In the genomic region with DNA sequence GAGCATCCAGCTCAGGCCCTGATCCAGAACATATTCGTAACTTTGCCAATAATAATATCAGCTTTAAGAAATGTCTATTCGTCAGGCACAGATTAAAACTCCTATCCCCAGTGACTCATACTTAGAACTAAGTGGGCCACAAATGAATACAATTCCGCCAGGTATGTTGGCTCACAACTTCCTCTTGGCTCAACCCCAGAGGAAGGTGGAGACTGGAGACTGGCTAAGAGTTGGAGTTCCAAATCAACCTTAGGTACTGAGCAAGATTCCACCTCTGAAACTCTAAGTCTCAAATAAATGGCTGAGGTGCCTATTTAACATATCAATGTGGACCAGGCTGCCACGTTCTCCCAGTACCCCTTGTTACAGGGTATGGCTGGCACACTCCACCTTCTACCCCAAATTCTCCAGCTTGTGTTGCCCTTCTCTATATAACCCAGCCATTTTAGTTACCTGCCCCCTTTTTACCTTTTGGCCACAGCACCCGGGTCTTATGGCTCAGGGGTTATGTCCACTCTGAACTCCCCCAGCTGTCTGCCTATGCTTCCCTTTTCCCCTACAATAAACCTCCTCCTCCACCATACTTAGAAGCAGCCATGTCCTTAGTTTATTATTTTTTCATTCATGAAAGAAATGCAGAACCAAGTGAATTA, we compare ENCODE assay signal across 8 mouse cellular contexts. TPM values are rescaled to one million over a fixed set of nuclear protein-coding genes. Genes with fewer than 3 reads are reported as not detected.
DNase-seq lines count a peak whose midpoint lies in the region; ATAC-seq and TF ChIP-seq lines count a peak whose summit lies in the region.

No protein-coding gene starts in this region.

- H3K4me1 ChIP-seq in neural tube, embryonic 11.5 days (ENCODE audit: control insufficient read depth, insufficient read depth, low read length): no peaks in the 10 kb centered on the region
- no peaks in the 10 kb centered on the region for H3K4me1 ChIP-seq in limb, embryonic 14.5 days (ENCODE audit: control insufficient read depth, insufficient read depth, low read length)

- H3K9me3 ChIP-seq in neural tube, embryonic 11.5 days (ENCODE audit: control insufficient read depth, low read length): no peaks in the 10 kb centered on the region
- H3K9me3 ChIP-seq in limb, embryonic 14.5 days (ENCODE audit: control insufficient read depth, low read length): no peaks in the 10 kb centered on the region

- H3K4me3 ChIP-seq in neural tube, embryonic 11.5 days (ENCODE audit: low read depth, low read length): peak overlapping the region; percentile 49
- H3K4me3 ChIP-seq in limb, embryonic 14.5 days (replicated peaks; ENCODE audit: low read length): peak overlapping the region; percentile 58

- peaks cover 2% of the 10 kb centered on the region; the same call in 1 of the 2 replicates for H3K36me3 ChIP-seq in neural tube, embryonic 11.5 days (ENCODE audit: control insufficient read depth, insufficient read depth, low read length)
- peaks cover 21% of the 10 kb centered on the region for H3K36me3 ChIP-seq in limb, embryonic 14.5 days (ENCODE audit: control insufficient read depth, insufficient read depth, low read length)

- TF ChIP-seq POLR2A in limb, embryonic 14.5 days (IDR thresholded peaks at IDR 0.05; ENCODE audit: borderline replicate concordance, extremely low read depth, insufficient read depth, insufficient read length): no peak

- ATAC-seq in neural tube, embryonic 11.5 days (ENCODE audit: insufficient read depth, low FRiP score, low TSS enrichment): peak; percentile 15; the same call in 1 of the 2 replicates
- ATAC-seq in limb, embryonic 14.5 days (ENCODE audit: low FRiP score, low read depth): no peak

- peak overlapping the region; percentile 48 for H3K9ac ChIP-seq in neural tube, embryonic 11.5 days (ENCODE audit: low read length)
- H3K9ac ChIP-seq in limb, embryonic 14.5 days (ENCODE audit: low read depth, low read length, severe bottlenecking): peak overlapping the region; percentile 69

- H3K4me2 ChIP-seq in neural tube, embryonic 11.5 days (ENCODE audit: low read depth): peak overlapping the region; percentile 49
- H3K4me2 ChIP-seq in limb, embryonic 14.5 days (replicated peaks; ENCODE audit: low read depth, low read length, severe bottlenecking): peak overlapping the region; percentile 50

- no peak for DNase-seq in neural tube, embryonic 11.5 days (ENCODE audit: low spot score)
- no peak for DNase-seq in neural tube, embryonic 10.5 days (ENCODE audit: extremely low spot score, low spot score)
- DNase-seq in c-Kit-negative CD71-positive TER-119-positive erythroid progenitor cells, embryonic 14.5 days (ENCODE audit: low read depth, low spot score): peak; percentile 4
- DNase-seq in gonadal fat pad, adult 2 months (ENCODE audit: low read depth): peak; percentile 59
- no peak for DNase-seq in limb, embryonic 14.5 days (ENCODE audit: low spot score)
- peak; percentile 35 for DNase-seq in naive thymus-derived CD4-positive, alpha-beta T cell, adult 2 months (ENCODE audit: low read depth)
- DNase-seq in right cerebral cortex, postnatal 14 days: no peak
- DNase-seq in left cerebral cortex, adult 9 months (ENCODE audit: low spot score in 2 of 2): no peak

- no peaks in the 10 kb centered on the region for H3K27me3 ChIP-seq in neural tube, embryonic 11.5 days (ENCODE audit: control insufficient read depth, insufficient read depth, low read length)
- no peaks in the 10 kb centered on the region for H3K27me3 ChIP-seq in limb, embryonic 14.5 days (ENCODE audit: control insufficient read depth, insufficient read depth, low read length)

- H3K27ac ChIP-seq in neural tube, embryonic 11.5 days (ENCODE audit: low read depth, low read length): no peak overlapping the region
- no peak overlapping the region; the same call in 1 of the 2 replicates for H3K27ac ChIP-seq in limb, embryonic 14.5 days (replicated peaks; ENCODE audit: low read depth, low read length)

- WGBS in neural tube, embryonic 11.5 days: 71% methylated on average over 5 of the region's 5 CpGs
- WGBS in limb, embryonic 14.5 days: 75% methylated on average over 5 of the region's 5 CpGs

RNA-seq across cellular contexts. Expression of a gene that starts 0.5 kb away (rescaled TPM):
- polyA plus RNA-seq in neural tube, embryonic 11.5 days (2014; fragmentation: Nextera tagmentation; extraction: Ambion mirVana): 17.3 and 17.4 TPM in 2 replicates
- 7.9 and 8.3 TPM in 2 replicates for polyA plus RNA-seq in gonadal fat pad, adult 2 months (2012; rRNA removed)
- polyA plus RNA-seq in limb, embryonic 14.5 days (2012; rRNA removed): 11.4 and 13.8 TPM in 2 replicates
- 13.5 and 14.0 TPM in 2 replicates for polyA plus RNA-seq in limb, embryonic 14.5 days (2014; fragmentation: Nextera tagmentation; extraction: Ambion mirVana)

RNA-seq across cellular contexts. Expression of a gene that starts 17.5 kb away (rescaled TPM):
- not detected in 2 replicates for polyA plus RNA-seq in neural tube, embryonic 11.5 days (2014; fragmentation: Nextera tagmentation; extraction: Ambion mirVana)
- not detected in 2 replicates for polyA plus RNA-seq in gonadal fat pad, adult 2 months (2012; rRNA removed)
- polyA plus RNA-seq in limb, embryonic 14.5 days (2012; rRNA removed): 0.03 TPM in 1 of 2 replicates, not detected in the other
- not detected in 2 replicates for polyA plus RNA-seq in limb, embryonic 14.5 days (2014; fragmentation: Nextera tagmentation; extraction: Ambion mirVana)

RNA-seq across cellular contexts. Expression of a gene that starts 38.4 kb away (rescaled TPM):
- not detected in 2 replicates for polyA plus RNA-seq in neural tube, embryonic 11.5 days (2014; fragmentation: Nextera tagmentation; extraction: Ambion mirVana)
- polyA plus RNA-seq in gonadal fat pad, adult 2 months (2012; rRNA removed): not detected in 2 replicates
- polyA plus RNA-seq in limb, embryonic 14.5 days (2012; rRNA removed): not detected in 2 replicates
- polyA plus RNA-seq in limb, embryonic 14.5 days (2014; fragmentation: Nextera tagmentation; extraction: Ambion mirVana): not detected in 2 replicates

Comparison
In these comparisons a context has a peak if more than half of its experiments do, and no peak if none do; other contexts are left out.
1. DNase-seq: peak in c-Kit-negative CD71-positive TER-119-positive erythroid progenitor cells, embryonic 14.5 days (single experiment), gonadal fat pad, adult 2 months (single experiment) and naive thymus-derived CD4-positive, alpha-beta T cell, adult 2 months (single experiment); none in neural tube, embryonic 11.5 days (single experiment), neural tube, embryonic 10.5 days (single experiment), limb, embryonic 14.5 days (single experiment), right cerebral cortex, postnatal 14 days (single experiment) and left cerebral cortex, adult 9 months (0 of 2).